Mouse (Mus musculus) forebrain, embryonic 10.5 days (tissue): ENCODE results near the gene Gamt. TPM values are rescaled to one million over a fixed set of nuclear protein-coding genes. Genes with fewer than 3 reads are reported as not detected.
A peak's percentile ranks its signal among the peaks of the same experiment; 100 is the strongest.

ENCODE experiments used
- DNase-seq: peaks from one replicate; pipeline ENCODE4 v3.0.0-alpha.2; 2017; ENCODE audit warnings: low spot score; ENCODE audit errors: extremely low spot score
- H3K27ac ChIP-seq: fragments of 300-500 bp; sonication (generic); 2 replicates; pipeline ENCODE4 v1.5.1; 2016; ENCODE audit warnings: mild to moderate bottlenecking
- H3K27me3 ChIP-seq: fragments of 300-500 bp; sonication (generic); 2 replicates; pipeline ENCODE4 v1.6.1; 2016; ENCODE audit warnings: mild to moderate bottlenecking; ENCODE audit not compliant: poor library complexity, severe bottlenecking
- H3K36me3 ChIP-seq: fragments of 300-500 bp; sonication (generic); replicated peaks from 2 replicates; pipeline ENCODE4 v1.6.1; 2016; ENCODE audit warnings: mild to moderate bottlenecking, moderate library complexity
- H3K4me1 ChIP-seq: fragments of 300-500 bp; sonication (generic); 2 replicates; pipeline ENCODE4 v1.6.1; 2016
- H3K4me3 ChIP-seq: fragments of 300-500 bp; sonication (generic); 2 replicates; pipeline ENCODE4 v1.5.1; 2016; ENCODE audit warnings: mild to moderate bottlenecking, moderate library complexity
- H3K9me3 ChIP-seq: fragments of 300-500 bp; sonication (generic); 2 replicates; pipeline ENCODE4 v1.6.1; 2016; ENCODE audit warnings: mild to moderate bottlenecking, moderate library complexity
- WGBS: fragments of 180-500 bp; shearing (Covaris S2); methylation state at CpG from one replicate; pipeline ENCODE4 v1.1.7; 2016; 5-methylcytosine and 5-hydroxymethylcytosine counted together
- polyA plus RNA-seq: library from polyadenylated mRNA; unstranded; fragments of >200 nt; fragmentation: Nextera tagmentation; extraction: Ambion mirVana; gene quantifications from 2 replicates; pipeline ENCODE4 v1.2.1, GENCODE M21; 2016

Gamt gene
- polyA plus RNA-seq, 1 experiment from 2014 or later: 18.3 TPM

DNA sequence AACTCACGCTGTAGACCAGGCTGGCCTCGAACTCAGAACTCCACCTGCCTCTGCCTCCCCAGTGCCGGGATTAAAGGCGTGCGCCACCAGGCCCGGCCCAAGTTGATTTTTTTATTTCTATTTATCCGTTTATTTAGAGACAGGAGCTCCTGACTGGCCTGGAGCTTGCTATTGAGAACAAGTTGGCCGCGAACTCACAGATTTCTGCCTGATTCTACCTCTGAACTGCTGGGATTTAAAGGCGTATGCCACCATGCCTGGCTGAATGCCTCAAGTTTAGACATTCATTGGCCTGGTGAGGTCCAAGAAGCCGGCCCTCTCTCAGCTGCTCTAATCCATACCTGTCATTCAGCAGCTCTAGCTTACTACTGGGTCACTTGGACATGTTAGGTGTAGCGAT, 1.4 kb upstream of the Gamt start:
- Histone ChIP-seq H3K9me3 (no peaks in the 10 kb centered on the region), H3K4me1 (peaks cover 69% of the 10 kb centered on the region), H3K36me3 (peaks cover 33% of the 10 kb centered on the region), H3K27me3 (peaks cover 12% of the 10 kb centered on the region), H3K4me3 (peak overlapping the region; percentile 57), H3K27ac (peak overlapping the region; percentile 91; the same call in 1 of the 2 replicates)
- 74% methylated on average over 12 of the region's 12 CpGs for WGBS
- DNase-seq: no peak

DNA sequence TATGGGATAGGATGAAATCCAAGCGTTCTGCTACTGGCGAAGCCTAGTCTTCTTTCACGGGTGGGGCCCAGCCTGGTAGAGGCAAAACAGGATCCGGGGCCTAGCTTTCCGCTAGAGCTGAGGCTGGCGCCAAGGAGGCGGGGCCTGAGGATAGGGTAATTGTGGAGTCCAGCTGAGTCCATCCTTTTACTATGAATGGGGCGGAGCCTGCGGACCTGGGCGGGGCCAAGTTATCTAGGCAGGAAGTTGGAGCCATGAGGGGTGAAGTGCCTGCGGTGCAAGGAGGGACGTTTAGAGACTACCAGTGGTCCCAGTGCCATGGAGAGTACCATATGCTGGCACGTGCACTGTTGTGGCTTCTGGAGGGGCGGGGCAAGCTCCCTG, 765 bp upstream of the Gamt start:
- Histone ChIP-seq H3K36me3 (peaks cover 33% of the 10 kb centered on the region), H3K27me3 (peaks cover 12% of the 10 kb centered on the region), H3K4me1 (peaks cover 63% of the 10 kb centered on the region), H3K27ac (peak overlapping the region; percentile 91), H3K4me3 (peak overlapping the region; percentile 57), H3K9me3 (no peaks in the 10 kb centered on the region)
- DNase-seq: peak; percentile 92
- WGBS: under 1% methylated on average over 14 of the region's 14 CpGs

DNA sequence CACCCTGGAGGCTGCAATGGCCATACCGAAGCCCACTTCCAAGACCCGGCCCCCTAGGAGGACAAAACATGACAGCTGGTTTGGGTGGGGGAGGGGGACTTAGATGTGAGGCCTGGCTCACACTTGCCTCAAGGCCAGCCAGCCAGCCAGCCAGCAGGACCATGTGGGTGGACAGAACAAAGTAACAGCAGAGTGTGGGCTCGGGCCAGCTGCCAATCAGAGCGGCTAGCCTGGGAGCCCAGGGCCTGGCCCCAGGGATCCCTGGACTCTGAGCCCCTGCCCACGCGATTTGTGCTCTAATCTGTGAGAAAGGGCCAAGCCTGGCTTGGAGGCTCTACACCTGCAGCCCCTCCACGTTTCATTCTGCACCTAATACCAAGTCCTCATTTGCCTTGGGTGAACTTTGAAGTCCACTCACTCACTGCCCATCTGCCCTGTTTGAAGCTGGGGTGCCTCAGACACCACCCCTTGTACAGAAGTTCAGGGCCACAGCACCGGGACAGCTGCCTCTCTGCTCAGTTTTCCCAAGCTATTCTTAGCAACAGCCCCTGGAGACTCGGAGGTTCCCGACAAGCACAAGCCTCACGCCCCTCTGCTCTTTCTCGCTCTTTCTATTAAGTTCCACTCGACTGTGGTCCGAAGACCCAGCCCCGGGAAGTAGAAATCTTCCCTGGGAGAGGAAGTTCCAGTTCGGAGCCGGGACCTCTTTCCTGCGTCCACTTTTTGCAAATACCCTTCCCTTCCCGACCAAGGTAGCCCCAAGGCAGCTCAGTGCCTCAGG, 761 bp downstream of the Gamt start:
- WGBS: 11% methylated on average over 19 of the region's 19 CpGs
- Histone ChIP-seq H3K27me3 (peaks cover 12% of the 10 kb centered on the region), H3K4me3 (peak overlapping the region; percentile 57), H3K4me1 (peaks cover 58% of the 10 kb centered on the region), H3K27ac (peak overlapping the region; percentile 91), H3K36me3 (peaks cover 44% of the 10 kb centered on the region), H3K9me3 (no peaks in the 10 kb centered on the region)
- peak; percentile 50 for DNase-seq

DNA sequence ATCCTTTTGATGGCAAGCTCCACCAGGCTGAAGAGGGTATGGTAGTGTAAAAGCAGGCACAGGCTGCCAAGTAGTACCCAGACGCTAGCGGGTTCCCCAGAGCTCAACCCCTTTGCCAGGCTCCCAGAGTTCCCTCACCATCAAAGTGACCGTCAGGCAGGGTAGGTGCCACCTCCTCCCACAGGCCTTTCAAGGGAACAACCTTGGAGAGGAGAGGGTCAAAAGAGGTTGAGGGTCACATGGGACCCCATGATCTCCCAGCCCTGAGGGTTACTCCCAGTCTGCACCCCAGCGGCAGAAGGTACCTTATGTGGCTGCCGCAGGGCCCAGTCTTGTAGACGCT, 1.4 kb downstream of the Gamt start:
- H3K27me3 ChIP-seq: peaks cover 12% of the 10 kb centered on the region
- peaks cover 54% of the 10 kb centered on the region for H3K4me1 ChIP-seq
- peak overlapping the region; percentile 91 for H3K27ac ChIP-seq
- H3K36me3 ChIP-seq: peaks cover 51% of the 10 kb centered on the region
- DNase-seq: no peak
- peak overlapping the region; percentile 57 for H3K4me3 ChIP-seq
- H3K9me3 ChIP-seq: no peaks in the 10 kb centered on the region
- 81% methylated on average over 6 of the region's 6 CpGs for WGBS

DNA sequence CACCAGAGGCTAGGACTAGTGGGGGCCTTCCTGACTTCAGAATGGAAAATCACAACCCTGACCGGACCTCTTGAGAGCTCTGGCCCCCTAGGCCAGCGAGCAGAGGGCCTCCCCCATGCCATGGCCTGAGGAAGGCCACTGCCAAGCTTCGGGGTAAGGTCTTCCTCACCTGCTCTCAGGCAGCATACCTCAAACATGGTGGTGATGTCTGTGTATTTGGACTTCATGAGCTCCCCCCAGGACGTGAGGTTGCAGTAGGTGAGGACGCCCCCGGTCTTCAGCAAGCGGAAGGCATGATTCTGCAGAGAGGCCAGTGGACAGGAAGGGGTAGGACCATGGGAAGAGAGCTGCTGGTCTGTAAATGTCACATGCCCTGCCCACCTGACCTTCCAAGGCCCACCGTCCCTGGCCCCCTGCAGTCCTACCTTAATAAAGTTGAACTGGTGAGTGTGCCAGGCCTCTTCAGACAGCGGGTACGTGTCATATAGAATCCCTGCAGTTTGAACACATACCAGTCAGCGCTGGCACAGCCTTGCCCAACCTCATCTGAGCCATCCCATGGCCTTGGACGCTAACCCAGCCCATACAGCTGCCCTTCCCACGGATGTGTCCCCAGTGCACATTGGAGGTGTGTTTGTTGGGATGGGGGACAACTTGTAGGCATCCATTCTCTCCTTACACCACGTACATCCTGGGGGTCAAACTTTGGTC, 1.9 kb downstream of the Gamt start:
- H3K27me3 ChIP-seq: peaks cover 12% of the 10 kb centered on the region
- H3K9me3 ChIP-seq: no peaks in the 10 kb centered on the region
- H3K4me1 ChIP-seq: peaks cover 50% of the 10 kb centered on the region
- H3K36me3 ChIP-seq: peaks cover 56% of the 10 kb centered on the region
- H3K27ac ChIP-seq: peak overlapping the region; percentile 91
- peak overlapping the region; percentile 57 for H3K4me3 ChIP-seq
- DNase-seq: no peak
- 92% methylated on average over 14 of the region's 14 CpGs for WGBS

DNA sequence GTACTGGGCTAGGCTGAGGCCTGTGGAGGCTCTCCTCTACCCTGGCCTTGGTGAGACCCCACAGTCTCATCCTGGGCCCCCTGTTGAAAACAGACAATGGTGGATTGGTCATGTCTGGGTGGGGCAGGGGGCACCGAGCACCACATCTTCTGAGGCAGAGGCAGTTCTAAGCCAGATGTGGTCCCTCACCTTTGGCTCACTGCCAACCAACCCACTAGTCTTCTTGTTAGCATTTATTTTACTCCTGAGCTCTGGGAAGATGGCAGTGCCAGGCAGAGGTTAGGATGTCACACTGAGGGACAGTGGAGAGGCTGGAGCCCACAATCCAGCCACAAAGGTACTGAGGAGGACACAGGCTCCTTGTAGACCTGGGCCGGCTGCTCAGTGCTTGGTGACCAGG, 2.9 kb downstream of the Gamt start:
- H3K27ac ChIP-seq: no peak overlapping the region
- H3K4me3 ChIP-seq: no peak overlapping the region
- H3K27me3 ChIP-seq: peaks cover 12% of the 10 kb centered on the region
- peaks cover 50% of the 10 kb centered on the region for H3K4me1 ChIP-seq
- WGBS: 90% methylated on average over 2 of the region's 2 CpGs
- no peak for DNase-seq
- H3K36me3 ChIP-seq: peaks cover 66% of the 10 kb centered on the region
- no peaks in the 10 kb centered on the region for H3K9me3 ChIP-seq

DNA sequence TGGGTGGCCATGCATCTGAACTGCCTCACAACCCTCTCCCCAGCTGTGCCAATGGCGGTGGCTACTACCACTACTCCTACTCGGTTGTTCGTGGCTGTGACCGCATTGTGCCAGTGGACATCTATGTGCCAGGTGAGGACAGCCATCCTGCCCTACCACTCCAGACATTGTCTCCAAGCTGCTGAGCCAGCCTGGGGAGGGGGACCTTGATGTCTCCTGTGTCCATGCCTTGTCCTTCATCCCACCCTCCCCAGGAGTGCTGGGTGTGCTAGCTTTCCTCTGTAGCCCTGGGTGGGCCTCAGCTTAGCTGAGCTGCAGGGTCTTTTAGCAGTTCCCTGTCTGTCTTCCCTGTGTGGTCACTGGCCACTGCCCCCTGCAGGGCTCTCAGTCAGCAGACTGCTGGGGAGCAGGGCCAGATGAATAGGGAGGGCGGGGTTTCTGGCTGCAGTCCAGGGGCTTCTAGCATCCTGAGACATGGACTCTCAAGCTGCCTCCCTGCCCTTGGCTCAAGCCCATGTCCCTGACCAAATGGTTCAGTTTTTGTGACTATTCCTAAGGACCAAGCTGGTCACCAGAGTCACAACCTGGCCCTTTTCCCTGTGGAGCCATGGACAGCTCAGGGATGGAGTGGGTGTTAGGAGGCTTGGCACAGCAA, 4.8 kb downstream of the Gamt start:
- 89% methylated on average over 5 of the region's 5 CpGs for WGBS
- Histone ChIP-seq H3K36me3 (peaks cover 72% of the 10 kb centered on the region), H3K4me3 (no peak overlapping the region; the same call in 1 of the 2 replicates), H3K9me3 (no peaks in the 10 kb centered on the region), H3K4me1 (peaks cover 39% of the 10 kb centered on the region), H3K27me3 (peaks cover 12% of the 10 kb centered on the region), H3K27ac (no peak overlapping the region)
- DNase-seq: no peak

DNA sequence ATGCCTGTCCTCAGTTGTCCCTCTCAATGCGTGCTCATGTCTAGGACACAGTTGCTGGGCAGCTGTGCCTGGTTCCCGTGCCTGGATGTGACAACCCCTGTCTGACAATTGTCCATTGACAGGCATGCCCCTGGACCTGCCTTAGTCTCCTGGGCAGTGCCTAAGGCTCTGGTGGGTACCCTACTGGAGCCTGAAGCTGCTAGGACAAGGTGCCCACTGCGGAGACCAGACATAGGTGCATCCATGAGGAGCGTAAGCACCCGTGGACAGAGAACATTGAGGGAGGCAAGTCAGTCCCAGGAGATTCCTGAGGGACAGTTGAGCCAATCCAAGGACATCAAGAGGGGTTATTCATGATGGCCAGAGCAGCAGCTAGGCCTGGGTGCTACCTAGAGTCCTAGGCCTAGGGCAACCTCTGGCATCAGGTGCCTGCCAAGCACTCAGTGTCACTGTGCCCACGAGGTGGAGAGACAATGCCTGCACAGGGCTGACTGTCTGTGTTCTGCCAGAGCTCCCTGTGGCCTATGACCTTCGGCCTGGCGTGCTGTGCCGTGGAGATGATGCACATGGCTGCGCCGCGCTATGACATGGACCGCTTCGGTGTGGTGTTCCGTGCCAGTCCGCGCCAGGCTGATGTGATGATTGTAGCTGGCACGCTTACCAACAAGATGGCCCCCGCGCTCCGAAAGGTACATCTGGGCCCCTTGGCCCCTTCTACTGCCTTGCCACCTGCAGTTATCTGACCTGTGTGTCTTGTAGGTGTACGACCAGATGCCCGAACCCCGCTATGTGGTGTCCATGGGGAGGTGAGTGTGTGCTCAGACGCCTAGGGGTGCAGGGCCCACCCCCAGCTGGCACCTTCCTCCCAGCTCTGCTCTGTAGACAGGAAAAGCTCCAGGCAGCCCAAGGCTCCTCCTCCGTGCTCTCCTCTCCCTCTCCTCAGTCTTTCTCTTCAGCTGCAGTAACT, 6.2 kb downstream of the Gamt start:
- WGBS: 95% methylated on average over 26 of the region's 26 CpGs
- peaks cover 7% of the 10 kb centered on the region for H3K27me3 ChIP-seq
- peaks cover 39% of the 10 kb centered on the region for H3K4me1 ChIP-seq
- H3K36me3 ChIP-seq: peaks cover 72% of the 10 kb centered on the region
- H3K9me3 ChIP-seq: no peaks in the 10 kb centered on the region
- H3K27ac ChIP-seq: no peak overlapping the region
- no peak for DNase-seq
- H3K4me3 ChIP-seq: no peak overlapping the region

DNA sequence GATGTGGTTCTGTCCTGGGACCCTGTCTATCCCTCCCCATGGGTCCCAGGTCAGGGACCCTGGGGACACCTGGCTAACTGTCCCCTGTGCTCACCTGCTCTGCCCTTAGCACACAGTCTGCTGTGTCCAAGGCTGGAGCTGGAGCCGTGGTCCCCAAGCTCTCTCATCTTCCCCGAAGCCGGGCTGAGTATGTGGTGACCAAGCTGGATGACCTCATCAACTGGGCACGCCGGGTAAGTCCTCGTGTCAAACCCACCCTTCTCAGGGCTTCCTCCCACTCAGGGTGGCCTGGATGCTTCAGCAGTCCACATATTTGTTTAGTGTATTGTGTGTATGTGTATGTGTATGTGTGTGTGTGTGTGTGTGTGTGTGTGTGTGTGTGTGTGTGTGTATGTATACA, 7.3 kb downstream of the Gamt start:
- no peaks in the 10 kb centered on the region for H3K27me3 ChIP-seq
- no peaks in the 10 kb centered on the region for H3K9me3 ChIP-seq
- 91% methylated on average over 6 of the region's 6 CpGs for WGBS

DNA sequence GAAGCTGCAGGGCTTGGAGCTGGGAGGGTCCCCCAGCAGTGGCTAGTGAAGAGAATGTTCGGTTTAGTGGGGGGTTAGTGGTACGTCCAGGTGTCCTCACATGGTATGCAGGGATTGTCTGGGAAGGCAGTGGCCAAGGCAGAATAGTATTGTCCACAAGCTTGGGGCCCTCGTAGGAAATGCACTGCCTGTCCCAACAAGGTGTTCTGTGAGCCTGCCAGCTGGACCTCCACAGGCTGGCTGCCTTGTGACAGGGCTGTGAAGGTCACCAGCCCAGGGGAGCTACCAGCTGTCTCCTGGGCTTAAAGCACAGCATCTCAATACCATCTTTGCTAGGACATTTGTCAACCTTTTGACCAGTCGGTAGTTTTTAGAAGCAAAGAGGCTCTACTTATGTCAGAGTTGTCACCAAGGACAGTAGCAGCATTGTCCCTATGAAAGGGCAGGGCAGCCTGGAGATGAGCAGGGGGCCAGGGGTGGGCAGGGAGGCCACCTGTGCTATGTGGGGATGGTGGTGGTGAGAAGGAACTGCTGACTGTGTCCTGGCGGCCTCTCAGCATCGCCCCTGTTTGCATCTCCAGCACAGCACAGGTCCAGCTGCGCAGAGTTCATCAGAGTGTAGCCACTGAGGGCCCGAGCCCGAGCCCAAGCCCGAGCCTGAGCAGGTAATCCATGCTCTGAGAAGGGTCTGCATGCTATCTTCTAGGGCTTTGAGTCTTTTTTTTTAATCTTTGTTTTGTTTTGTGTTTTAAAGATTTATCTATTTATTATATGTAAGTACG, 8.1 kb downstream of the Gamt start:
- no peaks in the 10 kb centered on the region for H3K27me3 ChIP-seq
- H3K9me3 ChIP-seq: no peaks in the 10 kb centered on the region
- DNase-seq: no peak
- H3K36me3 ChIP-seq: peaks cover 53% of the 10 kb centered on the region
- H3K27ac ChIP-seq: no peak overlapping the region
- 92% methylated on average over 11 of the region's 11 CpGs for WGBS
- no peak overlapping the region for H3K4me3 ChIP-seq
- peaks cover 31% of the 10 kb centered on the region for H3K4me1 ChIP-seq

More for the DNA sequence above, 7.3 kb downstream of the Gamt start:
- peaks cover 29% of the 10 kb centered on the region for H3K4me1 ChIP-seq
- peaks cover 62% of the 10 kb centered on the region for H3K36me3 ChIP-seq
- H3K27ac ChIP-seq: no peak overlapping the region
- no peak overlapping the region for H3K4me3 ChIP-seq
- DNase-seq: no peak

DNA sequence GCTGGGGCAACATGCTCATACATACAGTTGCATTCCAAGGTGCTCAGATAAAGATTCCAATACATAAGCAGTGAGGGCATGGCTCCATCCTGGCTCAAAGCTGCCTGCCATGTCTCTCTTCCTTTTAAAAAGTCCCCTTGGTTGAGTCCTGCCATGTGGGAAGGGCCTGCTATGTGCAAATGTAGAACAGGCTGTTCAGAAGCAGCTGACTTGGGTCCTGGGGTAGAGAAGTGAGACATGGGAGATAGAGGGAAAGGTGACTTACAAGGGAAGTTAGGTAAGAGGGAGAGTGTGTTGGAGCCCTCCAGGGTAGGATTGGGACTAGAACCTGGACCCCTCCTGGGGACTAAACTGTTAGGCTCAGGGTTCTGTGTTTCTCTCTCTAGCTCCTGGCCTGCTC, 8.8 kb downstream of the Gamt start:
- Histone ChIP-seq H3K4me3 (no peak overlapping the region), H3K4me1 (peaks cover 32% of the 10 kb centered on the region), H3K27me3 (no peaks in the 10 kb centered on the region), H3K36me3 (peaks cover 47% of the 10 kb centered on the region), H3K9me3 (no peaks in the 10 kb centered on the region), H3K27ac (no peak overlapping the region)
- no peak for DNase-seq
